Mouse (Mus musculus): ENCODE measurements at regions not wholly inside any gene's neighbourhood (a gene's known extent, or its start where the extent isn't known, plus 50 kb on each side); places are given as distances from the start of the nearest gene placed in this dataset.

DNA sequence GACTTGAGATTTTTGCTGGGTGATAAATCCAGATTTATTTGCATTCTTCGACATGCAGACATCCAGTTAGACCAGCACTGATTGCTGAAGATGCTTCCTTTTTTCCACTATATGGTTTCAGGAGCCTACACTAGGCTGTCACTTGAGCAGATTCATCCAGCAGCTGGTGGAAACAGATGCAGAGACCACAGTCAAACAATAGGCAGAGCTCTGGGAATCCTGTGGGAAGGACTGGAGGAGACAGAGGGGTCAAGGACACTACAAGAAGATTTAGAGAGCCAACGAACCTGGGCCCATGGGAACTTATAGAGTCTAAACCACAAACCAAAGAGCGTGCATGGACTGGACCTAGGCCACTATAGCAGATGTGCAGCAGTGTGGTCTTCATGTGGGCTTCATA lies 177.4 kb upstream of the Agr3 start:
- 41% methylated on average over 3 of the region's 3 CpGs for WGBS (ENCODE audit: insufficient replicate concordance)
- TF ChIP-seq EP300 (IDR thresholded peaks at IDR 0.05; ENCODE audit: low read depth) (no peak), CTCF (IDR thresholded peaks at IDR 0.05; ENCODE audit: low read depth) (no peak)
- H3K9me3 ChIP-seq (ENCODE audit: control insufficient read depth, low read length): no peaks in the 10 kb centered on the region
- ATAC-seq (ENCODE audit: insufficient read depth): no peak
- DNase-seq (ENCODE audit: low read depth in 3 of 3, low spot score in 3 of 3): no peak
- no peak overlapping the region for H3K9ac ChIP-seq (replicated peaks)
- H3K4me3 ChIP-seq (ENCODE audit: insufficient read depth in 1 of 2, low read depth in 2 of 2, low read length in 2 of 2): no peak overlapping the region
- no peak overlapping the region for H3K27ac ChIP-seq
- H3K27me3 ChIP-seq (ENCODE audit: control insufficient read depth, insufficient read depth, low read length): no peaks in the 10 kb centered on the region
- no peaks in the 10 kb centered on the region for H3K4me1 ChIP-seq (replicated peaks; ENCODE audit: control insufficient read depth in 2 of 2, insufficient read depth in 2 of 2, low read length in 1 of 2)
- no peaks in the 10 kb centered on the region for H3K36me3 ChIP-seq (replicated peaks; ENCODE audit: control insufficient read depth, insufficient read depth, low read depth)
- no peak overlapping the region for H3K4me2 ChIP-seq (ENCODE audit: low read depth)

- Histone ChIP-seq H3K4me3 (ENCODE audit: insufficient read depth in 1 of 2, low read depth in 2 of 2, low read length in 2 of 2) (no peak overlapping the region), H3K9ac (replicated peaks) (no peak overlapping the region), H3K27me3 (ENCODE audit: control insufficient read depth, insufficient read depth, low read length) (no peaks in the 10 kb centered on the region), H3K4me2 (ENCODE audit: low read depth) (no peak overlapping the region), H3K36me3 (replicated peaks; ENCODE audit: control insufficient read depth, insufficient read depth, low read depth) (no peaks in the 10 kb centered on the region), H3K27ac (no peak overlapping the region), H3K4me1 (replicated peaks; ENCODE audit: control insufficient read depth in 2 of 2, insufficient read depth in 2 of 2, low read length in 1 of 2) (no peaks in the 10 kb centered on the region), H3K9me3 (ENCODE audit: control insufficient read depth, low read length) (no peaks in the 10 kb centered on the region)
- 22% methylated on average over 3 of the region's 3 CpGs for WGBS (ENCODE audit: insufficient replicate concordance)
- ATAC-seq (ENCODE audit: insufficient read depth) (no peak), DNase-seq (ENCODE audit: low read depth in 3 of 3, low spot score in 3 of 3) (no peak)
- TF ChIP-seq CTCF (IDR thresholded peaks at IDR 0.05; ENCODE audit: low read depth) (no peak), EP300 (IDR thresholded peaks at IDR 0.05; ENCODE audit: low read depth) (no peak)
These were observed 178.6 kb upstream of the Agr3 start for GRCm38 (mm10) chr12:35746691-35747299.

DNA sequence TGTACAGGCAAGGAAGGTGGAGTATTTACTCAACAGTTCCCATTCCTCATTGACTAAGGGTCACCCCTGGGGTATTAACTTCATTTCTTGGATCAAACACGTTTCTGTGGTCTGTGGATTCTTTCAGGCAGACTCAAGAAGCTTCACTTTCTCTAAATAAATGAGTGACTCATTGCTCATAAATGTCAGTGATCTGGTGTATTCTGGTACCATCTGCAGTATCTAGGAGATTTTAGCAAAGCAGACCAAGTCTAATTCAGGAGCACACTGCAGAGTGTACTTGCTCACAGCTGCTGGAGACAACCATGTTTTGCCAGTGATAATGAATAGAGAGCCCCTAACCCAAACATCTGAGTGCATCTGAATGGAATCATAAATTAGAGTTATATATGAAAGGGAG lies 182.7 kb upstream of the Agr3 start:
- no peaks in the 10 kb centered on the region for H3K36me3 ChIP-seq (replicated peaks; ENCODE audit: control insufficient read depth, insufficient read depth, low read depth)
- H3K4me1 ChIP-seq (replicated peaks; ENCODE audit: control insufficient read depth in 2 of 2, insufficient read depth in 2 of 2, low read length in 1 of 2): no peaks in the 10 kb centered on the region
- no peak overlapping the region for H3K4me3 ChIP-seq (ENCODE audit: insufficient read depth in 1 of 2, low read depth in 2 of 2, low read length in 2 of 2)
- ATAC-seq (ENCODE audit: insufficient read depth) (no peak), DNase-seq (ENCODE audit: low read depth in 3 of 3, low spot score in 3 of 3) (no peak)
- 21% methylated on average over 1 of the region's 1 CpGs for WGBS (ENCODE audit: insufficient replicate concordance)
- no peaks in the 10 kb centered on the region for H3K27me3 ChIP-seq (ENCODE audit: control insufficient read depth, insufficient read depth, low read length)
- no peak for TF ChIP-seq CTCF (IDR thresholded peaks at IDR 0.05; ENCODE audit: low read depth)
- H3K27ac ChIP-seq: no peak overlapping the region
- no peaks in the 10 kb centered on the region for H3K9me3 ChIP-seq (ENCODE audit: control insufficient read depth, low read length)
- H3K9ac ChIP-seq (replicated peaks): no peak overlapping the region
- H3K4me2 ChIP-seq (ENCODE audit: low read depth): no peak overlapping the region

GRCm38 (mm10) chr12:35736427-35736826 lies 189.0 kb upstream of the Agr3 start:
- no peak for DNase-seq (ENCODE audit: low read depth in 3 of 3, low spot score in 3 of 3)
- H3K36me3 ChIP-seq (replicated peaks; ENCODE audit: control insufficient read depth, insufficient read depth, low read depth): no peaks in the 10 kb centered on the region
- H3K9me3 ChIP-seq (ENCODE audit: control insufficient read depth, low read length): no peaks in the 10 kb centered on the region
- H3K27ac ChIP-seq: no peak overlapping the region
- no peak for ATAC-seq (ENCODE audit: insufficient read depth)
- H3K9ac ChIP-seq (replicated peaks): no peak overlapping the region
- H3K4me3 ChIP-seq (ENCODE audit: insufficient read depth in 1 of 2, low read depth in 2 of 2, low read length in 2 of 2): no peak overlapping the region
- no peak overlapping the region for H3K4me2 ChIP-seq (ENCODE audit: low read depth)
- 22% methylated on average over 2 of the region's 2 CpGs for WGBS (ENCODE audit: insufficient replicate concordance)
- TF ChIP-seq EP300 (IDR thresholded peaks at IDR 0.05; ENCODE audit: low read depth): no peak
- no peak for TF ChIP-seq CTCF (IDR thresholded peaks at IDR 0.05; ENCODE audit: low read depth)
- H3K4me1 ChIP-seq (replicated peaks; ENCODE audit: control insufficient read depth in 2 of 2, insufficient read depth in 2 of 2, low read length in 1 of 2): no peaks in the 10 kb centered on the region
- H3K27me3 ChIP-seq (ENCODE audit: control insufficient read depth, insufficient read depth, low read length): no peaks in the 10 kb centered on the region

GRCm38 (mm10) chr12:35735002-35735401 lies 190.4 kb upstream of the Agr3 start:
- H3K36me3 ChIP-seq (replicated peaks; ENCODE audit: control insufficient read depth, insufficient read depth, low read depth): no peaks in the 10 kb centered on the region
- no peak overlapping the region for H3K4me3 ChIP-seq (ENCODE audit: insufficient read depth in 1 of 2, low read depth in 2 of 2, low read length in 2 of 2)
- no peak for DNase-seq (ENCODE audit: low read depth in 3 of 3, low spot score in 3 of 3)
- H3K9ac ChIP-seq (replicated peaks): no peak overlapping the region
- no peaks in the 10 kb centered on the region for H3K27me3 ChIP-seq (ENCODE audit: control insufficient read depth, insufficient read depth, low read length)
- H3K4me1 ChIP-seq (replicated peaks; ENCODE audit: control insufficient read depth in 2 of 2, insufficient read depth in 2 of 2, low read length in 1 of 2): no peaks in the 10 kb centered on the region
- TF ChIP-seq EP300 (IDR thresholded peaks at IDR 0.05; ENCODE audit: low read depth) (no peak), CTCF (IDR thresholded peaks at IDR 0.05; ENCODE audit: low read depth) (no peak)
- no peaks in the 10 kb centered on the region for H3K9me3 ChIP-seq (ENCODE audit: control insufficient read depth, low read length)
- H3K4me2 ChIP-seq (ENCODE audit: low read depth): no peak overlapping the region
- H3K27ac ChIP-seq: no peak overlapping the region
- no peak for ATAC-seq (ENCODE audit: insufficient read depth)
- WGBS (ENCODE audit: insufficient replicate concordance): 38% methylated on average over 2 of the region's 2 CpGs
